Mouse (Mus musculus): ENCODE results near the gene Dnajc2.

GRCm38 (mm10) chr5:21736956-21737585 is 48.0 kb downstream of the Dnajc2 start, which contains the start of gene Pmpcb:
- TF ChIP-seq CTCF (IDR thresholded peaks at IDR 0.05; ENCODE audit: low read depth, low read length) = peak; percentile 82
- TF ChIP-seq POLR2AphosphoS5 (IDR thresholded peaks at IDR 0.05; ENCODE audit: insufficient replicate concordance, low read depth, low read length) = no peak
- no peak for TF ChIP-seq GATA1 (IDR thresholded peaks at IDR 0.05; ENCODE audit: borderline replicate concordance, low read length)
- no peak for TF ChIP-seq TAL1 (conservative IDR thresholded peaks at IDR 0.05; ENCODE audit: low read depth, low read length)
- TF ChIP-seq GATA2 (IDR thresholded peaks at IDR 0.05; ENCODE audit: borderline replicate concordance, low read depth, low read length) = no peak
